Mouse (Mus musculus): ENCODE measurements around the gene 1700028J19Rik. TPM values are rescaled to one million over a fixed set of nuclear protein-coding genes. Genes with fewer than 3 reads are reported as not detected.

The 1700028J19Rik gene
- 1 to 10 TPM; 1.0 to 1.7 TPM for polyA plus RNA-seq (2017; shearing (Covaris generic))

- peak; percentile 79 for ATAC-seq
Measured at GRCm38 (mm10) chr7:44246055-44246983, at the start of gene 1700028J19Rik, which contains the start of gene 2410002F23Rik. Gene 1700028J19Rik, minus strand, starts transcription at chr7:44246695. Gene 2410002F23Rik, plus strand, starts transcription at chr7:44246722.

- no peak for ATAC-seq
Measured at GRCm38 (mm10) chr7:44291418-44291817, 44.9 kb upstream of the 1700028J19Rik start.

GRCm38 (mm10) chr7:44290986-44291385 lies 44.5 kb upstream of the 1700028J19Rik start:
- no peak for ATAC-seq

- ATAC-seq, result no peak
Measured at GRCm38 (mm10) chr7:44287760-44288159, 41.3 kb upstream of the 1700028J19Rik start.

- ATAC-seq, result no peak
Measured at GRCm38 (mm10) chr7:44281586-44281985, 35.1 kb upstream of the 1700028J19Rik start.

GRCm38 (mm10) chr7:44280959-44281358 lies 34.5 kb upstream of the 1700028J19Rik start:
- ATAC-seq, result no peak

GRCm38 (mm10) chr7:44277250-44277622 lies 30.7 kb upstream of the 1700028J19Rik start:
- no peak for ATAC-seq

- no peak for ATAC-seq
Measured at GRCm38 (mm10) chr7:44276461-44277249, 30.2 kb upstream of the 1700028J19Rik start.

GRCm38 (mm10) chr7:44275546-44275945 lies 29.1 kb upstream of the 1700028J19Rik start:
- no peak for ATAC-seq

GRCm38 (mm10) chr7:44274096-44274495 lies 27.6 kb upstream of the 1700028J19Rik start:
- no peak for ATAC-seq

GRCm38 (mm10) chr7:44273446-44273845 lies 27.0 kb upstream of the 1700028J19Rik start:
- no peak for ATAC-seq

- no peak for ATAC-seq
Measured at GRCm38 (mm10) chr7:44272546-44272945, 26.1 kb upstream of the 1700028J19Rik start.

GRCm38 (mm10) chr7:44271309-44271708 lies 24.8 kb upstream of the 1700028J19Rik start:
- no peak for ATAC-seq

GRCm38 (mm10) chr7:44269397-44269796 lies 22.9 kb upstream of the 1700028J19Rik start:
- no peak for ATAC-seq

GRCm38 (mm10) chr7:44268117-44268516 lies 21.6 kb upstream of the 1700028J19Rik start:
- ATAC-seq, result no peak

GRCm38 (mm10) chr7:44262791-44263643 lies 16.5 kb upstream of the 1700028J19Rik start:
- peak; percentile 83 for ATAC-seq

GRCm38 (mm10) chr7:44261147-44261546 lies 14.7 kb upstream of the 1700028J19Rik start, which contains the start of gene Gm15517:
Gene Gm15517, plus strand, starts transcription at chr7:44261447.
- no peak for ATAC-seq

- ATAC-seq, result no peak
Measured at GRCm38 (mm10) chr7:44260410-44260809, 13.9 kb upstream of the 1700028J19Rik start.

- ATAC-seq, result no peak
Measured at GRCm38 (mm10) chr7:44257278-44257677, 10.8 kb upstream of the 1700028J19Rik start, which contains the start of gene Acp4. Gene Acp4, minus strand, starts transcription at chr7:44257378.

- ATAC-seq, result no peak
Measured at GRCm38 (mm10) chr7:44254930-44255329, 8.4 kb upstream of the 1700028J19Rik start.

GRCm38 (mm10) chr7:44253023-44253616 lies 6.6 kb upstream of the 1700028J19Rik start:
- ATAC-seq, result no peak
